Mouse (Mus musculus): ENCODE measurements at regions not wholly inside any gene's neighbourhood (a gene's known extent, or its start where the extent isn't known, plus 50 kb on each side); places are given as distances from the start of the nearest gene placed in this dataset.

DNA sequence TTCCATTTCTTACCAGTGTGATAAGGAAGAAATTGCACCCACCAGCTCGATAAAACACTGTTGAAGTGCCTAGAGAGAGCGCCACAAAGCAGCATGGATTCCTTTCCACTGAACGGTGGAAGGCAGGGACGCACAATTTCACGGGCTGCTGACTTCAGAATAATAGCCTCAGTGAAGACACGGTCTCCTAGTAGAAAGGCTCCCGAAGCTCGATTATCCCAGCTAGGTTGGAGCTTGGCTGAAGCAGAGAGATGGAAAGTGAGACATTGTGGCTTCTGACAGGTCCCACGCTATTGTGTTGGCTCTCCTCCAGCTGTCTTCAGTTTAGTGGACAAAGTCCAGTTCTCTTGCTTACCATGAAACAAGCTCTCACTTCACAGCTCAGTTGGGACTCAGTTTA is 133.3 kb upstream of the Tab2 start:
- TF ChIP-seq POLR2A (IDR thresholded peaks at IDR 0.05; ENCODE audit: low read depth, low read length) (no peak), CTCF (IDR thresholded peaks at IDR 0.05; ENCODE audit: extremely low read depth, insufficient read depth, insufficient read length, insufficient replicate concordance) (no peak)
